Mouse (Mus musculus) forebrain, embryonic 11.5 days (tissue): ENCODE results near the gene Olfr609. TPM values are rescaled to one million over a fixed set of nuclear protein-coding genes. Genes with fewer than 3 reads are reported as not detected.

Experiments used
- polyA plus RNA-seq: library from polyadenylated mRNA; unstranded; fragments of >200 nt; fragmentation: Nextera tagmentation; extraction: Ambion mirVana; gene quantifications from 2 replicates; pipeline ENCODE4 v1.2.1, GENCODE M21; 2014

Olfr609 gene
- polyA plus RNA-seq, 1 experiment from 2014 or later: not detected

Other genes starting within 250 kb of the Olfr609 start
- not detected in 2 replicates for gene Usp17ld, start 245.6 kb downstream of the Olfr609 start, polyA plus RNA-seq
- gene Olfr596, start 192.4 kb downstream of the Olfr609 start, polyA plus RNA-seq: not detected in 2 replicates
- gene Olfr597, start 181.7 kb downstream of the Olfr609 start, polyA plus RNA-seq: not detected in 2 replicates
- gene Olfr598, start 174.5 kb downstream of the Olfr609 start, polyA plus RNA-seq: not detected in 2 replicates
- gene Olfr599, start 162.1 kb downstream of the Olfr609 start, polyA plus RNA-seq: not detected in 2 replicates
- gene Olfr600, start 148.4 kb downstream of the Olfr609 start, polyA plus RNA-seq: not detected in 2 replicates
- gene Olfr601, start 135.4 kb downstream of the Olfr609 start, polyA plus RNA-seq: not detected in 2 replicates
- not detected in 2 replicates for gene Olfr603, start 111.9 kb downstream of the Olfr609 start, polyA plus RNA-seq
- gene Usp17lc, start 83.0 kb downstream of the Olfr609 start, polyA plus RNA-seq: not detected in 2 replicates
- gene Olfr605, start 52.6 kb downstream of the Olfr609 start, polyA plus RNA-seq: not detected in 2 replicates
- gene Olfr606, start 49.0 kb downstream of the Olfr609 start, polyA plus RNA-seq: not detected in 2 replicates
- gene Olfr607, start 33.9 kb downstream of the Olfr609 start, polyA plus RNA-seq: not detected in 2 replicates
- gene Olfr608, start 28.2 kb downstream of the Olfr609 start, polyA plus RNA-seq: not detected in 2 replicates
- gene Olfr610, start 14.1 kb upstream of the Olfr609 start, polyA plus RNA-seq: not detected in 2 replicates
- not detected in 2 replicates for gene Olfr611, start 22.8 kb upstream of the Olfr609 start, polyA plus RNA-seq
- not detected in 2 replicates for gene Olfr612, start 44.7 kb upstream of the Olfr609 start, polyA plus RNA-seq
- not detected in 2 replicates for gene Olfr613, start 50.0 kb upstream of the Olfr609 start, polyA plus RNA-seq
- not detected in 2 replicates for gene Olfr615, start 58.0 kb upstream of the Olfr609 start, polyA plus RNA-seq
- not detected in 2 replicates for gene Olfr616, start 71.1 kb upstream of the Olfr609 start, polyA plus RNA-seq
- not detected in 2 replicates for gene Olfr617, start 75.0 kb upstream of the Olfr609 start, polyA plus RNA-seq
- gene Olfr618, start 92.0 kb upstream of the Olfr609 start, polyA plus RNA-seq: not detected in 2 replicates
- not detected in 2 replicates for gene Olfr619, start 102.5 kb upstream of the Olfr609 start, polyA plus RNA-seq
- not detected in 2 replicates for gene Olfr620, start 114.5 kb upstream of the Olfr609 start, polyA plus RNA-seq
- gene Olfr622, start 144.6 kb upstream of the Olfr609 start, polyA plus RNA-seq: not detected in 2 replicates
- gene Olfr623, start 165.6 kb upstream of the Olfr609 start, polyA plus RNA-seq: not detected in 2 replicates
- not detected in 2 replicates for gene Olfr624, start 173.1 kb upstream of the Olfr609 start, polyA plus RNA-seq
- gene Olfr625-ps1, start 184.7 kb upstream of the Olfr609 start, polyA plus RNA-seq: not detected in 2 replicates
- not detected in 2 replicates for gene Olfr243, start 216.6 kb upstream of the Olfr609 start, polyA plus RNA-seq
- not detected in 2 replicates for gene Olfr628, start 232.3 kb upstream of the Olfr609 start, polyA plus RNA-seq
- not detected in 2 replicates for gene Olfr629, start 246.9 kb upstream of the Olfr609 start, polyA plus RNA-seq